Mouse (Mus musculus) gastrocnemius, postnatal 10 days (tissue): ENCODE results near the gene Pnrc2. TPM values are rescaled to one million over a fixed set of nuclear protein-coding genes. Genes with fewer than 3 reads are reported as not detected.

Experiments
- DNase-seq: peaks from one replicate; pipeline ENCODE4 v3.0.0; 2021; ENCODE audit warnings: mixed read lengths
- total RNA-seq, 2 experiments: library from RNA; stranded (reverse); gene quantifications; 2 replicates each; pipeline ENCODE4 v1.2.3; 2021

Gene Pnrc2
- total RNA-seq, 2 experiments from 2014 or later, result 59.0 to 71.8 TPM

GRCm38 (mm10) chr4:135892884-135893283 is 19.2 kb upstream of the Pnrc2 start:
- DNase-seq, result no peak

DNA sequence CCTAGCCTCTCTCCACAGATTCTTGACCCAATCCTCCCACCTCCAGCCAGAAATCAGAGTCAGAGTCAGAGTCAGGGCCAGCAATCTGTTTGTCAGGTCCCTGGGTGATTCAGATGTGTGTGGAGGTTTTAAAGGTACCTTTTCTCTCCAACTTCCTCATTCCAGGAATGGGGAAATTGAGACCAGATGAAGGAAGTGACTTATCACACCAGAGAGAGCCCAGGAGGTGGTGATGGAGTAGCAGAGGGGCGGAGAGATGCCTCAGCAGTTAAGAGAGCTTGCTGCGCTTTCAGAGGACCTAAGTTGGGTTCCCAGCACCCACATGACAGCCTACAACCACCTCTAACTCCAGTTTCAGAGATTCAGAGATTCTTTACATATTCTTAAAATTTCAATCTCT is 17.9 kb upstream of the Pnrc2 start:
- no peak for DNase-seq

DNA sequence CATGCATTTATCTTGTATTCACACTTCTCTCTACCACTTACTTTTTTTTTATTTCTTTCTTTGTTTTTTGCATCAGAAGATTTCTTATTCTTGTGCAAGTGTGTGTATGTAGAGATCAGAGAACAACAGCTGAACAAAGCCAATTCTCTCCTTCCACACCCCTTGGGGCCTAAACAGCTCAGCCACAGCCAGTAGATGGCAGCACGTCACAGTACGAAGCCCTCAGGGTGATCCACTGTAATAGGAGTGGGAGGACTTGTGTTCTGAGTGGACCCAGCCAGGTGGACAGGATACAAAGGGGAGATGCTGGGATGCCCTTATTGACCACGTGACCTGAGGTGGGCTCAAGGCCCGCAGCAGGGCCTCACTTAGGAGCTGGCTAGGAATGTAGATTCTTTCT is 16.2 kb upstream of the Pnrc2 start:
- DNase-seq, result peak; percentile 77

DNA sequence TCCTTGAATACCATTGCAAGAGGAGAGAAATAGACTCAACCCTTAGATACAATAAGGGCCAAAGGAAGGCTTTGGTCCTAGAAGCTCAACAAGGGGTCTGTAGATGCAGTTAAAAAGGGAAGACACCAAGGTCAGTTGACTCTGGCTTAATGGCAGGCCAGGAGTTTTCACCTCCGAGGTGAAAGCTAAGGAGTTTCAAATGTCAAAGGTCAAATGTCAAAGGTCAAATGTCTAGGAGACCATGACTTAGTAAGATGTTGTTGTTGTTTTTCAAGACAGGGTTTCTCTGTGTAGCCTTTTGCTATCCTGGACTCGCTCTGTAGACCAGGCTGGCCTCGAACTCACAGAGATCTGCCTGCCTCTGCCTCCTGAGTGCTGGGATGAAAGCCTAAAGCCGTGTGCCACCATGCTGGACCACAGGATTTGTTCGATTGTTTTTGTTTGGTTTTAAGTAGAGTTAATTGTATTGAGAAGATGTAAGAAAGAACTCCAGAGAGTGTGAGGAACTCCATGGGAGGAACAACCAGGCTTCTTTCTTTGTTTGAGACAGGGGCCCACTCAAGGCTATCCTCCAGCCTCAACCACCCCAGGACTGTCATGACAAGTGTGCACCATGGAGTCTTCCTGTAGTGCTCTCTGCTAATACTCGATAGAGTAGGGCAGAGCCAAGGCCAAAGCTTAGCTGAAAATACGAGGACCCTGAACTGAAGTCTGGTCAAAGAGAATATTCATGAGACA is 15.7 kb upstream of the Pnrc2 start:
- no peak for DNase-seq

DNA sequence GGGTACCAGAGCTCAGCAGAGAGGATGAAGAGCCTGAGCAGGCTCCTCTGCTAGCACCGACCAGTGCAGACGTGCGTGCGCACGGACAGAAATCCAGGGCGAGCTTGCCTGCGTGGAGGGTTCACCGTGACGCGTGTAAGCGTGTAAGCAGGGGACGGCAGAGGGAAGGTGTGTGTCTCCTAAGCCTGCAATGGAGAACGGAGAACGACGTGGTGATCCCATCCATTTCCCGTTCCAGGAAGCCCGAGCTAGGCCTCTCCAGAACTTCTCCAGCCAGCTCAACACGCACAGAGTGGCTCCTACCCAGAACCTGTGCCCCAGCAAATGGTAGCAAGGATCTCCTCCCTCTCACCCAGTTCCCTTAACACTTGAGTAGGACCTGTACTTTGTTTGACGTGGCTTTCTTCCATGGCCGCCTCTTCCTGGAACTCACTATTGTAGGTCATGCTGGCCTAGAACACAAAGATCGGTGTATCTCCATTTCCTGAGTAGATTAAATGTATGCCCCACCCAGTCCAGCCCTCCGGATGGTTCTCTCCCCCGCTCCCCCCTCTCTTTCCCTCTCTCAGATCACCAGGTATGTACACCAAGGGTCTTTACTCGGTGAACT is 14.9 kb upstream of the Pnrc2 start:
- DNase-seq, result no peak

DNA sequence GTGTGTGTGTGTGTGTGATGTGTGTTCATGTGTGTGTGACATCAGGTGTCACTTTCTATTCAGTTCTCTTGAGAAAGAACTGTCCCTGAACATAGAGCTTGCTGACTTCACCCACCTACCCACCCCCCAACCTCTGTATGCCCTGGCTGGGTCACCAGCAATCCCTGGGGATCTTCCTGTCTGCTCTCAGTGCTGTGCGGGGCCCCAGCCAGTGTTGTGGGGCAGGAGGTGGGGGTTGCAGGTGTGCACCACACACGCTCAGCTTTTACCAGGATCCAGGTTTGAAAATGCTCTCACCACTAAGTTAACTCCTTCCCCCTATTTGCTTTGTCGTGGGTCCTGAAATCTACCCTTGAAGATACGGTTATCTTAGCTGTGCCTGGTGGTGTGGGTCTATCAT is 12.5 kb upstream of the Pnrc2 start:
- DNase-seq, result no peak

DNA sequence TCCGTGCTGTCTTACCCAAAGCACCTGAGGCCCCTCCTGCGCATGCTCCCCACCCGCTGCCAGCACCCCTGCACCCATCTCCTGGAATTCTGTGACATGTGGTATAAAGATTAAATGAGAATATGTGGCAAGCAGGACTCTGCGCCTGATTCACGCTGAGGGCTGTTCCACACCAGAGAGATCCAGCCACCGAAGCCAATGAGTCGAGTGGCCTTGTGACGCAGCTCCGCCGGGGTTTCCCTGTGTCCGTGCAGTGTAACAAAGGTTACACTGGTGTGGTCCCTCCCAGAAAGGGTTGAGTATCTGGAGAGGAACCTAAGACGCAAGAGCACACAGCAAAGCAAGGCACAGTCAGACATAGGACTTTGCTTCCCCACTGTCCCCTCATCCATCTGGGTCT is 12.0 kb upstream of the Pnrc2 start:
- DNase-seq, result no peak

DNA sequence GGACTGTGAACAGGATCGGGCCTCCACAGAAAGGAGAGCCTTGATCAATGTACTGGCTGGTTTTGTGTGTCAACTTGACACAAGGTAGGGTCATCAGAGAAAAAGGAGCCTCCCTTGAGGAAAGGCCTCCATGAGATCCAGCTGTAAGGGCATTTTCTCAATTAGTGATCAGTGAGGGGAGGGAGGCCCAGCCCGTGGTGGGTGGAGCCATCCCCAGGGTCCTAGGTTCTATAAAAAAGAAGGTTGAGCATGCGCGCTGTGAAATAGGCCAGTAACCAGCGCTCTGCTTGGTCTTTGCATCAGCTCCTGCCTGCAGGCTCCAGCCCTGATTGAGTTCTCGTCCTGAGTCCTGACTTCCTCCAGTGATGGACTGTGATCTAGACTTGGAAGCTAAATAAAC is 10.9 kb upstream of the Pnrc2 start:
- no peak for DNase-seq

DNA sequence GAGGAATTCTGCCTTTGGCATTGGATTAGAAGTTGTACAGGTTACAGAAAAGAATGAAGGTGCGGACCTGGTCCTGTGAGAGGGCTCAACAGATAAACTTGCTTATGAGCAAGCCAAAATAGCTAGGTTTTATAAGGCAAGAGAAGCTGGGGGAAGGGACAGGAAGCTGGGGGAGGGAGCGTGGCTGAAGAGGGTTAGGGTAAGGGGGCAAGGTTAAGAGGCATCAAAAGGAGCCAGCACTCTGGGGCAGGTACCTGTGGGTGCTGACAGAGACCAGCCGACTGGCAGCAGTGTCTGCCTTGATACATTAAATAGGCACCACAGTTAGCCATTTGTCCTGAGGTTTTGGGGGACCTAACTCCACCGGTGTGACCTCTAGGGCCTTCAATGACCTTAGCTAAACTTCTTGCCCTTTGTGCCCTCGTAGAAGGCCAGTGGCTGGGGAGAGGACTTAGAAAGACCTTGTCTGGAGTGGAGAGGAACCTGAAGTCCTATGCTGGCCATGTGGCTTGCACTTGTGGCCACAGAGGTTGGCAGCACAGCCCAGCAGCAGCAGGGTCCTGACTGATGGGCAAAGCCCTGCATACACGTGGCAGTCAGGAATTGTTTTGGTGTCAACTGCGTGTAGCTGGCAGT is 10.3 kb upstream of the Pnrc2 start:
- DNase-seq, result no peak

- DNase-seq, result no peak
Observed at GRCm38 (mm10) chr4:135883401-135883851, 9.8 kb upstream of the Pnrc2 start.

DNA sequence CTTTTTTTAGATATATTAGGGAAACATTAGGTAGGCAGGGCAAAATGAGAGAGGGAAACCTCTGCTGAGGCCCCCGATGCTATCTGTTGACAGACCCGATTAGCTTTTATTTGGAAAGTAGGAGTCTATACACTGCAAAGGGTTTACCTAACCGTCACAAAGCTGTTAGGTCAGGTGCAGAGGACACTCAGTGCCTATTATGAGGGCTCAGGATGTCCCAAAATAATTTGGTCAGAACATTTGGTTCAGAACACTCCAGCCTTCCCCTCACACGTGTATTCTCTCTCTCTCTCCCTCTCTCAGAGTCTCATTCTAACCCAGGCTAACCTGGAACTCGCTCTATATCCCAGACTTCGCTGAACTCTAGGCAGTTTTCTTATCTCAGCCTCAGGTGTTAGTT is 8.4 kb upstream of the Pnrc2 start:
- DNase-seq, result no peak

- DNase-seq, result no peak
Observed at GRCm38 (mm10) chr4:135880576-135880975, 6.9 kb upstream of the Pnrc2 start.

DNA sequence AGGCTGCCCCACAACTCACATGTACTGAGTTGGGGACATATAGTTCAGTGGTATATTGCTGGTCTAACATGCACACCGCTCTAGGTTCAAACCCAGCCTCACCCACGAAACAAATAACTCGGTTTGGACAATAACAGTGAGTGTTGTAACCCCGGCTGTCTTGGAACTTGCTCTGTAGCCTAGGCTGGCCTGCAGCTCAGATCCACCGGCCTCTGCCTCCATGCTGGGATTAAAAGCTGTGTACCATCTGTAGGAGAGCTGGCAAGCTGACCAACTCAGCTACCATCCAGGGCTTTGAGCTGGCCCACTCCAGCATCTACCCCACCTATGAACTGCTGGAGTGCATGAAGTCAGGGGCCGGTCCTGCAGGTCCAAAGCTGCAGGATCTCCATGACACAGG is 6.4 kb upstream of the Pnrc2 start:
- DNase-seq, result no peak

- no peak for DNase-seq
Observed at GRCm38 (mm10) chr4:135879021-135879420, 5.4 kb upstream of the Pnrc2 start.

- no peak for DNase-seq
Observed at GRCm38 (mm10) chr4:135877742-135878141, 4.1 kb upstream of the Pnrc2 start.

GRCm38 (mm10) chr4:135876583-135877020 is 3.0 kb upstream of the Pnrc2 start:
- DNase-seq, result peak; percentile 40

DNA sequence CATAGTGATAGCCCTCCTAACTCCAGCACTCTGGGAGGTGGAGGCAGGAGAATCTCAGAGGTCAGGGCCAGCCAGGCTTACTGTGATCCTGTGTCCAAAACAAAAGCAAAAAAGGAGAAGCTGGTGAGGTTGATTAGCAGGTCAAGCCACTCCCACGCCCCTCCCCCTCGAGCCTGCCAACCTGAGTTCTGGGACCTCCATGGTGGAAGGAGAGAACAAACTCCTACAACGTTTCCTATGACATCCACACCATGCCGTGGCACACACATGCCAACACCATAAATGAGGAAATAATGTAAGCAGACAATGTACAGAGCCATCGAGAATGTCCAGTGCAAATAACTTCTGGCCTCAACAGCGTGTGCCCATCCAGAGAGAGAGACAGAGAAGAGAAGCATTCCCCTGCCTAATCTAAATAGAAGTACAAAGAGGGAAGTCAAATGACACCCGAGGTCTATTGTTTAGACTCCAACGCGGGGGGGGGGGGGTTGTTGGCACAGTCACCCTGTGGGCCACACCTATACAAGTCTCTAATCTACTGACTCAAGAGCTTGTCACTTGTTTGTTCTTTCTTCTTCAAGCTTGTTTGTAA is 2.4 kb upstream of the Pnrc2 start:
- peak; percentile 63 for DNase-seq

- no peak for DNase-seq
Observed at GRCm38 (mm10) chr4:135875546-135875945, 1.9 kb upstream of the Pnrc2 start.

DNA sequence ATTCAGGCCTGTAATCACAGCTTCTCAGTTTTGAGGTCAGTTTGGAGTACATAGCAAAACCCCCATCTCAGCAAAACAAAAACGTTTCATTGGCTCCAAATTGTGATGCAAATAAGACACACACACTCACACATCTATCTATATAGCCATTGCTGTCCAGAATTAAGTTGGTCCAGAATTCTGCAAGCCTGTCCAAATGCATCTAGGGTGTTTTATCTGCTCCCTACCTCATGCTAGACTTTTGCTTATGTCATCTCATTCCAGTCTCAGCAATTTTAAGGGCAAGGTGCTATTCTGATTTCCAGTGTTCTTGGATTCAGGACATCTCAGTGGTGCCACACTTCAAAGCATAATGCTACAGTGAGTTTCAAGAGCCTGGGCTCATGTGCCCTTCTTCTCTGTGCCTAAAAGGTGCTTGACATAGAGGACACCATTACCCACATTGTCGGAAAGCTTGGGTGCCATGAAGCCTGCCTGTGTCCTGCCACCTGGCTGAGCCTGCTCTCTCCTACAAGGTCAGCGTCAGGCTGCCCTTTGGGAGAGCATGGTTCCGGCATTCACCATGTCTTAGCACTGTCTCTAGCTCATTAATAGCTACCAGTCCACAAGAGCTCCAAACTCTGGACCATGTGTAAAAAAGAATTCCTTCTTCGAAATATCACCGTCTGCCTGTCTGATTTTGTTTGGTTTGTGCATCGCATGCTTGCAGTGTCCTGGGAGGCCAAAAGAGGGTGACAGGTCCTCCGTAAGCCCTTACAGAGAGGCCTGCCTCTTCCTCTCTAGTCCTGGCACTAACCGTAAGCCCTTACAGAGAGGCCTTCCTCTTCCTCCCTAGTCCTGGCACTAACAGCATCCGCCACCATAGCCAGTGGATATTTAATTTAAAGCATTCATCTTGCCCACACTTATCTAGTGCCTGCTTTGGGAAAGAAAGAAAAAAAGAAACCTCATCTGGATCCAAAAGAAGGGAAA is 1.2 kb upstream of the Pnrc2 start:
- DNase-seq, result no peak

GRCm38 (mm10) chr4:135872589-135873391 is 860 bp downstream of the Pnrc2 start:
- DNase-seq, result no peak

GRCm38 (mm10) chr4:135872015-135872414 is 1.6 kb downstream of the Pnrc2 start:
- no peak for DNase-seq
